Mouse (Mus musculus) cerebellum, adult 2 months (tissue): Measurements from ENCODE around the gene Actr2. TPM values are rescaled to one million over a fixed set of nuclear protein-coding genes. Genes with fewer than 3 reads are reported as not detected.
"Not testable (repeated sequence)": the region's sequence is repeated elsewhere in the genome, so short reads cannot be mapped to it uniquely, and the experiment has no call there.

Experiments used
- DNase-seq, 2 experiments: peaks; one replicate each; pipeline ENCODE4 v3.0.0; 2021
- H3K27ac ChIP-seq: fragments of 200-500 bp; 2 replicates; pipeline ENCODE4 v1.5.1; 2012; ENCODE audit warnings: low read length, control low read depth, inconsistent platforms; ENCODE audit not compliant: insufficient read depth
- H3K27me3 ChIP-seq: fragments of 200-500 bp; 2 replicates; pipeline ENCODE4 v1.6.1; 2012; ENCODE audit warnings: inconsistent platforms, mild to moderate bottlenecking, low read length, moderate library complexity; ENCODE audit not compliant: control insufficient read depth, insufficient read depth
- H3K4me1 ChIP-seq: fragments of 200-500 bp; 2 replicates; pipeline ENCODE4 v1.6.1; 2011; ENCODE audit warnings: low read length; ENCODE audit not compliant: control insufficient read depth, insufficient read depth
- H3K4me3 ChIP-seq: fragments of 200-500 bp; replicated peaks from 2 replicates; pipeline ENCODE3; 2011; ENCODE audit warnings: mild to moderate bottlenecking, low read depth, low read length, control low read depth; ENCODE audit not compliant: insufficient read depth
- CTCF ChIP-seq: fragments of 200-500 bp; IDR thresholded peaks from 2 replicates; pipeline ENCODE4 v1.5.1; 2011; ENCODE audit warnings: low read depth, mild to moderate bottlenecking, control low read depth, low read length, moderate library complexity, borderline replicate concordance; ENCODE audit not compliant: insufficient read depth
- POLR2A ChIP-seq: fragments of 200-500 bp; IDR thresholded peaks from 2 replicates; pipeline ENCODE4 v1.6.1; 2011; ENCODE audit warnings: low read length, control low read depth, borderline replicate concordance; ENCODE audit not compliant: insufficient read depth
- WGBS: fragments of 180-500 bp; shearing (Covaris S2); methylation state at CpG from one replicate; pipeline ENCODE4 v1.1.7; 2018; 5-methylcytosine and 5-hydroxymethylcytosine counted together
- polyA plus RNA-seq: library from polyadenylated mRNA; depleted of rRNA; stranded (reverse); fragments of >200 nt; gene quantifications from 2 replicates; pipeline ENCODE4 v1.2.3, GENCODE M21; 2012

Actr2 gene
- polyA plus RNA-seq, 1 experiment, result 105 TPM

- H3K27ac ChIP-seq, result no peak overlapping the region
- 59% methylated on average over 11 of the region's 11 CpGs for WGBS
- DNase-seq, result peak; percentile 48 to 63
- no peak for TF ChIP-seq POLR2A
- H3K4me3 ChIP-seq, result no peak overlapping the region
- no peaks in the 10 kb centered on the region for H3K27me3 ChIP-seq
- peaks cover 24% of the 10 kb centered on the region for H3K4me1 ChIP-seq
Measured at GRCm38 (mm10) chr11:20035343-20035928, 77.3 kb downstream of the Actr2 start.

- 47% methylated on average over 14 of the region's 14 CpGs for WGBS
- TF ChIP-seq CTCF (no peak), POLR2A (no peak)
- Histone ChIP-seq H3K4me1 (peaks cover 24% of the 10 kb centered on the region), H3K4me3 (no peak overlapping the region), H3K27ac (no peak overlapping the region), H3K27me3 (no peaks in the 10 kb centered on the region)
- DNase-seq, result peak; percentile 33 to 41
Measured at GRCm38 (mm10) chr11:20034337-20034947, 78.3 kb downstream of the Actr2 start.

DNA sequence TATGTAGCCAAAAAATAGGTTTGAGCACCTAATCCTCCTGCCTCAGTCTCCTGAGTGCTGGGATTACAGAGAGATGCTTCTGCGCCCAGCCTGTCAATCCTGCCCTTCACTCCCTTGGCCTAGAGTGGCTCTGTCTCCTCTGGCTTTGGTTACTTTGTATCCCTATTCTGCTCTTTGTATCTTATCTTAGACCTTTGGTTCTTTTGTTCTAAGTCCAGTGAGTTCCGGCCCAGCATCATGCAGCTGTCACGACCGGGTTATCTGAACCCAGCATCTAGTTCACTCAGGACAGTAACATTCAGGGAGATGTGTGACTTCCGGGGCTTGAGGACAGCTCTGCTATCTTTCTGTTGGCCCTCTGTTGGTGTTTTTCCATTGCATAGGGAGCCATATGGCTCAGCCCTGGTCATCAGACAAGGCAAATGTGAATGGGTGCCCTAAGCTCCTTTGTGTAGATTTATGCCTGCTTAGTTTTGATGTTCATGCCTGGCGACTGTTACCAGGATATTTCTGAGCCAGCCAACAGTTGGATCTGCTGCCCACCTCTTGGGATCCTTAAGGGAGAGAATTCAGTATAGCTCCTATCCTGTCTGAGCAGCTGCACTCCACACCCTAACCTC, 79.1 kb downstream of the Actr2 start:
- no peaks in the 10 kb centered on the region for H3K27me3 ChIP-seq
- H3K4me3 ChIP-seq, result no peak overlapping the region
- H3K4me1 ChIP-seq, result peaks cover 20% of the 10 kb centered on the region
- peak overlapping the region; percentile 17; the same call in 1 of the 2 replicates for H3K27ac ChIP-seq
- TF ChIP-seq POLR2A, result no peak
- no peak for TF ChIP-seq CTCF
- DNase-seq, result peak; percentile 34 to 43
- WGBS, result 37% methylated on average over 6 of the region's 6 CpGs

- TF ChIP-seq POLR2A (no peak), CTCF (peak; percentile 62)
- Histone ChIP-seq H3K27me3 (no peaks in the 10 kb centered on the region), H3K4me3 (no peak overlapping the region), H3K4me1 (peaks cover 20% of the 10 kb centered on the region), H3K27ac (no peak overlapping the region)
- peak in 1 of 2 experiments; percentile 51 for DNase-seq
- 46% methylated on average over 8 of the region's 8 CpGs for WGBS
Measured at GRCm38 (mm10) chr11:20031536-20031935, 81.2 kb downstream of the Actr2 start.

DNA sequence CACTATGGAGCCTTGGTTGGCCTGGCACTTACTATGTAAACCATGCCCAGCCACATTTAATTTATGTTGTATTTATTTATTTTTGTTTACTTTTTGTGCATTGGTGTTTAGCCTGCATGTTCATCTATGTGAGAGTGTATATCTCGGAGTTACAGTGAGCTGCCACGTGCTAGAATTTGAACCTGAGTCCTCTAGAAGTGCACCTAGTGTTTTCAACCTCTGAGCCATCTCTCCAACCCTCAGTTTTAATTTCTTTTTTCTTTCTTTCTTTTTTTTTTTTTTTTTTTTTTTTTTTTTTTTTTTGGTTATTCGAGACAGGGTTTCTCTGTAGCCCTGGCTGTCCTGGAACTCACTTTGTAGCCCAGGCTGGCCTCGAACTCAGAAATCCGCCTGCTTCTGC, 81.7 kb downstream of the Actr2 start:
- not testable (repeated sequence) for DNase-seq, H3K4me3 ChIP-seq, H3K27me3 ChIP-seq, H3K27ac ChIP-seq
- WGBS, result 95% methylated on average over 5 of the region's 5 CpGs
- peaks cover 20% of the 10 kb centered on the region for H3K4me1 ChIP-seq

GRCm38 (mm10) chr11:20029014-20029413, 83.7 kb downstream of the Actr2 start:
- no peak for DNase-seq
- TF ChIP-seq CTCF (no peak), POLR2A (no peak)
- no peak overlapping the region for H3K27ac ChIP-seq
- H3K4me3 ChIP-seq, result no peak overlapping the region
- 90% methylated on average over 4 of the region's 4 CpGs for WGBS
- peaks cover 7% of the 10 kb centered on the region for H3K4me1 ChIP-seq
- no peaks in the 10 kb centered on the region for H3K27me3 ChIP-seq

DNA sequence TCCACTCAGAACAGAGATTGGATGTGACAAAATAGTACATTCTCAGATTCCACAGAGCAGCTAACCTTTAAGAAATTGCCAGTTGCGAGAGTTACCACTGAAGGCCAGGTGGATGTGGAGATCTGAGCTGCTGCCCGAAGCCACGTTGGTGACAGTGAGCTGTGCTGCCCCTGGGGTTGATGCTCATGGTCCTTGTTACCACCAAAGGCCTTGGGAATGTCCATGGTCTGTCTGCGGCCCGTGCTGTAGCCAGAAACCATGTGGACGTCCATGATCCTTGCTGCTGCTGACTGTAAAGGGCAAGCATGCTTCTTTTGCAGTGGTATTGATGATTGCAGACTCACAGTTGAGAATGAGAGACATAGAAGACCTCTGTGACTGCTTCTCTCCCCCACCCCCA, 84.3 kb downstream of the Actr2 start:
- 85% methylated on average over 6 of the region's 6 CpGs for WGBS
- no peak for DNase-seq
- Histone ChIP-seq H3K27me3 (no peaks in the 10 kb centered on the region), H3K4me1 (peaks cover 2% of the 10 kb centered on the region), H3K27ac (no peak overlapping the region), H3K4me3 (no peak overlapping the region)
- no peak for TF ChIP-seq CTCF
- TF ChIP-seq POLR2A, result no peak

GRCm38 (mm10) chr11:20027719-20028118, 85.0 kb downstream of the Actr2 start:
- WGBS, result 70% methylated on average over 9 of the region's 9 CpGs

DNA sequence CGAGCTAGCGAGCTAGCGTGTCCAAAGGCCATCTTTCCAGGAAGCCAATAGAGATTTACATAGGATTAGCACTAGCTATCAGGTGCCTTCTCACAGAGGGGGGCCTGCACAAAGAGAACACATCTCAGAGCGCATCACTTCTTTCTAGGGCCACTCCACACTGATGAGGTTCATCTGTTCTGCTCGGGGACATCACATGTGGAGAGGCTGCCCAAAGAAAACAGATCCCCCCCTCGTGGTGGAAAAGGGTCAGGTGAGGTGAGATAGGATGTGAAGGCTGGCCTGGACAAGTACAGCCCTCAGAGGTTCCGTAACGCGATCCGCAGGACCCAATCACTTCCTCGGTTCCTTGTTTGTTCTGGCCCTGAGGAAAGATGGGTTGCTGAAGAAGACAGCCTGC, 86.8 kb downstream of the Actr2 start:
- 63% methylated on average over 11 of the region's 11 CpGs for WGBS
- peak in 1 of 2 experiments; percentile 33 for DNase-seq
- H3K27ac ChIP-seq, result no peak overlapping the region
- no peaks in the 10 kb centered on the region for H3K4me1 ChIP-seq
- no peaks in the 10 kb centered on the region for H3K27me3 ChIP-seq
- no peak for TF ChIP-seq POLR2A
- TF ChIP-seq CTCF, result no peak
- no peak overlapping the region for H3K4me3 ChIP-seq

More at GRCm38 (mm10) chr11:20027719-20028118, 85.0 kb downstream of the Actr2 start:
- DNase-seq, result no peak
- H3K27me3 ChIP-seq, result no peaks in the 10 kb centered on the region
- H3K4me1 ChIP-seq, result no peaks in the 10 kb centered on the region
- TF ChIP-seq POLR2A (no peak), CTCF (no peak)
- H3K4me3 ChIP-seq, result no peak overlapping the region
- no peak overlapping the region for H3K27ac ChIP-seq
